ENCODE assay signal across 19 mouse cellular contexts in the genomic region with DNA sequence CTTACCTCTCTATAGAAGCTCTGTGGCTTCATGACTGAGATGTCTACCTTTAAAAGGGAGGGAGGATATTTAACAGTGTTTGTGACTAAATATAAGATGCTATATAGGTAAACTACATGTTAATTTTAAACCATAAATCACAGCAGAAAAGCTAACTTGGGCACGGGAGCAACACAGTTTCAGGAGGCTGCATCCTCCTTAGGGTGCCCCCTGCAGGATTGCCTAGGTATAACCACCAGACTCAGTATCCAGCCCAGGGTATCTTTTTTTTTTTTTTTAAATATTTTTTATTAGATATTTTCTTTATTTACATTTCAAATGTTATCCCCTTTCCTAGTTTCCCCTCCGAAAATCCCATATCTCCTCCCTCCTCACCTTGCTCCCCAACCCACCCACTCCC.
DNase-seq lines count a peak whose midpoint lies in the region; ATAC-seq and TF ChIP-seq lines count a peak whose summit lies in the region.
"Had no signal": no experiment of that assay in that cellular context is flagged by ENCODE, and none has a peak within 500 bp of the region (broad histone marks: within the 10 kb centered on the region; RNA-seq: fewer than 3 reads in every experiment).

No protein-coding gene starts in this region.

- TF ChIP-seq POLR2A in thymus, adult 2 months (IDR thresholded peaks at IDR 0.05; ENCODE audit: control insufficient read depth, extremely low read depth, insufficient read depth, low read length, poor library complexity): no peak

- H3K27me3 ChIP-seq in thymus, adult 2 months (ENCODE audit: control insufficient read depth, insufficient read depth, low read length): no peaks in the 10 kb centered on the region
- H3K27me3 ChIP-seq in hindbrain, postnatal 0 days (ENCODE audit: insufficient read depth, low read length): no peaks in the 10 kb centered on the region
- no peaks in the 10 kb centered on the region for H3K27me3 ChIP-seq in midbrain, embryonic 14.5 days (ENCODE audit: control insufficient read depth, insufficient read depth, low read length)
- H3K27me3 ChIP-seq: embryonic facial prominence, embryonic 13.5 days; heart, embryonic 12.5 days; liver, embryonic 13.5 days had no signal

- H3K27ac ChIP-seq in gastrocnemius, adult 2 months: no peak overlapping the region
- H3K27ac ChIP-seq in left cerebral cortex, adult 2 months: no peak overlapping the region
- H3K27ac ChIP-seq in thymus, adult 2 months (ENCODE audit: control insufficient read depth, insufficient read depth, low read length): no peak overlapping the region
- no peak overlapping the region for H3K27ac ChIP-seq in hindbrain, postnatal 0 days
- H3K27ac ChIP-seq in midbrain, embryonic 14.5 days (replicated peaks; ENCODE audit: low read depth, low read length): no peak overlapping the region
- H3K27ac ChIP-seq: embryonic facial prominence, embryonic 13.5 days; liver, embryonic 13.5 days had no signal

- H3K36me3 ChIP-seq in thymus, adult 2 months (ENCODE audit: control insufficient read depth, insufficient read depth, low read length): no peaks in the 10 kb centered on the region
- no peaks in the 10 kb centered on the region for H3K36me3 ChIP-seq in hindbrain, postnatal 0 days (ENCODE audit: insufficient read depth, low read length)
- H3K36me3 ChIP-seq in midbrain, embryonic 14.5 days (ENCODE audit: control insufficient read depth, insufficient read depth, low read length): no peaks in the 10 kb centered on the region
- H3K36me3 ChIP-seq: embryonic facial prominence, embryonic 13.5 days; heart, embryonic 12.5 days; liver, embryonic 13.5 days had no signal

- no peak for ATAC-seq in hindbrain, postnatal 0 days
- no peak for ATAC-seq in midbrain, embryonic 14.5 days (ENCODE audit: low FRiP score, low TSS enrichment)
- ATAC-seq: hindbrain, embryonic 16.5 days had no signal

- no peak for DNase-seq in gastrocnemius, adult 2 months
- DNase-seq in gastrocnemius, postnatal 14 days: no peak
- DNase-seq in left cerebral cortex, adult 2 months (ENCODE audit: extremely low spot score in 1 of 2, low spot score in 2 of 2): no peak
- DNase-seq in left cerebral cortex, adult 8-10 months (ENCODE audit: low spot score in 2 of 2): no peak
- peak; percentile 28 for DNase-seq in thymus, postnatal 4 days
- DNase-seq in thymus, adult 2 months: no peak
- DNase-seq in hindbrain, postnatal 0 days (ENCODE audit: low spot score): no peak
- DNase-seq in midbrain, embryonic 14.5 days: no peak
- DNase-seq: B cell, adult 2 months; gastrocnemius, postnatal 36 days; heart, postnatal 36 days; liver, embryonic 13.5 days; lung, postnatal 36 days; right cerebral cortex, adult 18-20 months had no signal

- H3K4me1 ChIP-seq in thymus, adult 2 months (replicated peaks; ENCODE audit: control insufficient read depth, insufficient read depth, low read length): no peaks in the 10 kb centered on the region
- H3K4me1 ChIP-seq in hindbrain, postnatal 0 days (ENCODE audit: insufficient read depth, low read length): no peaks in the 10 kb centered on the region
- H3K4me1 ChIP-seq in midbrain, embryonic 14.5 days (ENCODE audit: control insufficient read depth, insufficient read depth, low read length): no peaks in the 10 kb centered on the region
- H3K4me1 ChIP-seq: heart, embryonic 12.5 days; liver, embryonic 13.5 days had no signal

- H3K9ac ChIP-seq in hindbrain, postnatal 0 days (replicated peaks; ENCODE audit: low read length): no peak overlapping the region
- no peak overlapping the region for H3K9ac ChIP-seq in midbrain, embryonic 14.5 days (replicated peaks; ENCODE audit: low read length)
- H3K9ac ChIP-seq: embryonic facial prominence, embryonic 13.5 days; heart, embryonic 12.5 days; liver, embryonic 13.5 days had no signal

- TF ChIP-seq CTCF in gastrocnemius, adult 2 months (IDR thresholded peaks at IDR 0.05): peak; percentile 29; the same call in 1 of the 2 replicates
- TF ChIP-seq CTCF in left cerebral cortex, adult 2 months (IDR thresholded peaks at IDR 0.05): peak; percentile 45
- TF ChIP-seq CTCF in thymus, adult 2 months (IDR thresholded peaks at IDR 0.05; ENCODE audit: borderline replicate concordance, control insufficient read depth, extremely low read depth, insufficient read depth, low read length, poor library complexity): no peak
- no peak for TF ChIP-seq CTCF in hindbrain, postnatal 0 days (IDR thresholded peaks at IDR 0.05; ENCODE audit: low read depth)

- intact Hi-C loops in gastrocnemius, adult 2 months (cut with DNase I): no loop called here
- intact Hi-C loops in gastrocnemius, postnatal 14 days (cut with DNase I; ENCODE audit: low total_unique reads): no loop called here
- intact Hi-C loops in left cerebral cortex, adult 2 months (cut with DNase I): no loop called here

- WGBS in thymus, adult 2 months: 52% methylated on average over 2 of the region's 2 CpGs
- 74% methylated on average over 2 of the region's 2 CpGs for WGBS in hindbrain, postnatal 0 days
- WGBS in midbrain, embryonic 14.5 days: 70% methylated on average over 2 of the region's 2 CpGs

- no peak overlapping the region for H3K4me3 ChIP-seq in gastrocnemius, adult 2 months
- H3K4me3 ChIP-seq in left cerebral cortex, adult 2 months: no peak overlapping the region
- no peak overlapping the region for H3K4me3 ChIP-seq in thymus, adult 2 months (ENCODE audit: control insufficient read depth, insufficient read depth, low read length)
- H3K4me3 ChIP-seq in hindbrain, postnatal 0 days (ENCODE audit: low read length): no peak overlapping the region
- H3K4me3 ChIP-seq in midbrain, embryonic 14.5 days (replicated peaks; ENCODE audit: low read depth, low read length): no peak overlapping the region
- H3K4me3 ChIP-seq: embryonic facial prominence, embryonic 13.5 days; heart, embryonic 12.5 days; liver, embryonic 13.5 days; myocyte had no signal

- no peak overlapping the region for H3K4me2 ChIP-seq in hindbrain, postnatal 0 days (ENCODE audit: low read depth, low read length)
- no peak overlapping the region for H3K4me2 ChIP-seq in midbrain, embryonic 14.5 days (ENCODE audit: low read length)
- H3K4me2 ChIP-seq: embryonic facial prominence, embryonic 13.5 days; heart, embryonic 12.5 days; liver, embryonic 13.5 days; midbrain, embryonic 11.5 days had no signal

- H3K9me3 ChIP-seq in hindbrain, postnatal 0 days (ENCODE audit: low read length): no peaks in the 10 kb centered on the region
- no peaks in the 10 kb centered on the region for H3K9me3 ChIP-seq in midbrain, embryonic 14.5 days (ENCODE audit: control insufficient read depth, low read length)
- H3K9me3 ChIP-seq: embryonic facial prominence, embryonic 13.5 days; heart, embryonic 12.5 days; liver, embryonic 13.5 days had no signal

Comparison
In these comparisons a context has a peak if more than half of its experiments do, and no peak if none do; other contexts are left out.
1. CTCF ChIP-seq: peak in gastrocnemius, adult 2 months (single experiment) and left cerebral cortex, adult 2 months (single experiment); none in thymus, adult 2 months (single experiment) and hindbrain, postnatal 0 days (single experiment).